Mouse (Mus musculus): ENCODE measurements around the gene Cenpe. TPM values are rescaled to one million over a fixed set of nuclear protein-coding genes. Genes with fewer than 3 reads are reported as not detected.
"Not testable (repeated sequence)": the region's sequence is repeated elsewhere in the genome, so short reads cannot be mapped to it uniquely, and the experiment has no call there.

Gene Cenpe
- 4.1 and 6.3 TPM in 2 replicates for polyA plus RNA-seq (2014; fragmentation: Nextera tagmentation; extraction: Ambion mirVana)

DNA sequence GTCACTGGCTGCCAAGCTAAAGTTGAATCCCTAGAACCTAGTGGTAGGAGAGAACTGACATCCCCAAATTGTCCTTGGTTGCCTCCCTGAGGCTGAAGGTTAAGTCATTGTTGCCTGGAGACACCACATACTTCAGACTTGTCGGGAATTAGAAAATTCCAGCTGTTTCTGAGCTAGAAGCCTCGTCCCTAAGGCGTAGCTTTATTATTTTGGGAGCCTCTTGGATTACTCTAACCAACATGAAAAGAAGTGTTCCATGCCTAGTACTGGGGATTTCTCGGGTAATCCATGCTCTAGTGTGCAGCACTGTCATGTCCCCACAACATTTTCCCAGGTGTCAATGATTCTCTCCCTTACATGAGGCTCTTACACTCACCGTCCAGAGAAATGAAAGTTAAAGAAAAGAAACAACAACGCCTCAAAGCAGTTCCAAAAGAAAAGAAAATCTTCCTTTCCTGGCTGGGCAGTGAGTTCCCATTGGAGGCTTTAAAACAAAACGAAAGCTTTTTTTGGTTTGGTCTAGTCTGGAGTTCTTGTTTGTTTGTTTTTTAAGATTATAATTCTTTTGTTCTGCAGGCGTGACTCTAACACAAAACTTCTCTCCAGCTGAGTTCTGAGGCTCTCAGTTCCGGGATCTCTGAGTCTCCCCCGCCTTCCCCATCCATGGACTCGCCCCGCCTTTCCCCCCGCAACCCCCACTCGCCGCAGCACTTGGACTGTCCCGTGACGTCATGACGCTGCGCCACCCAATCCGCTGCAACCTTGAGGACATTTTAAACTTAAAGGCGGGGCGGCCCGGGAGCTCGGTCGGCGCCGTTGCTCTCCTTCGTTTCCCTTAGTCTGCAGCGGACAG lies at the start of gene Cenpe:
Gene Cenpe, plus strand, starts transcription at position 733 of the 853 bp plus-strand sequence.
- Histone ChIP-seq H3K4me1 (replicated peaks; ENCODE audit: control insufficient read depth, insufficient read depth, low read length) (peaks cover 15% of the 10 kb centered on the region), H3K36me3 (replicated peaks; ENCODE audit: control insufficient read depth, insufficient read depth) (peaks cover 9% of the 10 kb centered on the region; the same call in 1 of the 2 replicates), H3K4me3 (replicated peaks; ENCODE audit: low read length) (peak within 1 kb of the TSS; percentile 80), H3K9ac (peak within 1 kb of the TSS; percentile 61), H3K27me3 (ENCODE audit: control insufficient read depth, insufficient read depth, low read length) (no peaks in the 10 kb centered on the region), H3K9me3 (ENCODE audit: control insufficient read depth, low read length) (no peaks in the 10 kb centered on the region), H3K4me2 (replicated peaks) (peak within 1 kb of the TSS; percentile 86), H3K27ac (no peak within 1 kb of the TSS)
- WGBS, result 6% methylated on average over 29 of the region's 29 CpGs
- DNase-seq (ENCODE audit: low spot score), result peak; percentile 93
- ATAC-seq (ENCODE audit: low FRiP score), result peak; percentile 97

DNA sequence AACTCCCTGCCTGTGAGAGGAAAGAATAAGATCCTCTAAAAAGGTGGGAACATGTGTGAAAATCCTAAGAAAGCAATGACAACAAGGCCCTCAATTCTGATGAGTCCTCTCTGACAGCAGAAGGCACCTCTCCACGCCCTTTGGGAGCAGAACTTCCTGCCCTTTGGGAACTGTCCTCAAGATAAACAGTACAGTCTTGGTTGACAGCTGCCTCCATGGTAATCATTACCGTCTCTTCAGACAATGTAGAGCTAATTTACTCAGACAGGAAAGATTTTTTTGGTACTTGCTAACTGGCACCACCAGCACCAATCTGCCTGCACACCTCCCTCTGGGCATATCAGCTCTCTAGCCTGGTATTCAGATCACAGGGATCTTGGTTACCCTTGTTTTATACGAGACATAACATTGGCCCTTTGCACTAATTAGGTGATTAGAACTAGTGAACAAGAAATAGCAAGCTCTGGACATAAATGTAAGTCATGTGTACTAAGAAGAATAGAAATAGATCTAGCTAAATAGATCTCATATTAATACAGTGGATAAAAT lies 40.4 kb upstream of the Cenpe start:
- Histone ChIP-seq H3K4me2 (replicated peaks) (no peak overlapping the region), H3K27ac (no peak overlapping the region), H3K36me3 (replicated peaks; ENCODE audit: control insufficient read depth, insufficient read depth) (no peaks in the 10 kb centered on the region), H3K27me3 (ENCODE audit: control insufficient read depth, insufficient read depth, low read length) (no peaks in the 10 kb centered on the region), H3K4me3 (replicated peaks; ENCODE audit: low read length) (no peak overlapping the region), H3K9ac (no peak overlapping the region), H3K9me3 (ENCODE audit: control insufficient read depth, low read length) (no peaks in the 10 kb centered on the region), H3K4me1 (replicated peaks; ENCODE audit: control insufficient read depth, insufficient read depth, low read length) (no peaks in the 10 kb centered on the region)
- DNase-seq (ENCODE audit: low spot score) (no peak), ATAC-seq (ENCODE audit: low FRiP score) (no peak)
- WGBS, result 48% methylated on average over 3 of the region's 3 CpGs

DNA sequence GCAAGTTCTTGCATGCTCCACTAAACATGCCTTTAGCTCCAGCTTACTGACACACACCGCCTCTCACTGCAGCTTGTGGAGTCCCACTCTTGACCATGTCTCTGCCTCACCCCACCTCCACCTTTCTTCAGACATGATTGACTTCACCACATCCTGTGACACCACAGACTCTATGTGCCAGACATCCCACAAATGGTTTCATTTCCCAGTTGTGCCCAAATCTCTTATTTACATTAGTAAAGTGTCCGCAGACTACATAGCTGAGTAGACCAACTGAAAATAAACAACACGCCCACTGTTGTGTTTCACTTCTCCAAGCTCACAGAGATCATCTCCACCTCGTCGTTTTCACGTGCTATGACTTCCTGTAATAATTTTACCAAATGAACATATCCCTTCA lies 20.5 kb upstream of the Cenpe start:
- Histone ChIP-seq H3K4me3 (replicated peaks; ENCODE audit: low read length) (no peak overlapping the region), H3K4me1 (replicated peaks; ENCODE audit: control insufficient read depth, insufficient read depth, low read length) (no peaks in the 10 kb centered on the region), H3K36me3 (replicated peaks; ENCODE audit: control insufficient read depth, insufficient read depth) (no peaks in the 10 kb centered on the region), H3K27ac (no peak overlapping the region), H3K4me2 (replicated peaks) (no peak overlapping the region), H3K27me3 (ENCODE audit: control insufficient read depth, insufficient read depth, low read length) (no peaks in the 10 kb centered on the region), H3K9me3 (ENCODE audit: control insufficient read depth, low read length) (no peaks in the 10 kb centered on the region), H3K9ac (no peak overlapping the region)
- DNase-seq (ENCODE audit: low spot score) (no peak), ATAC-seq (ENCODE audit: low FRiP score) (no peak)
- 89% methylated on average over 6 of the region's 6 CpGs for WGBS

DNA sequence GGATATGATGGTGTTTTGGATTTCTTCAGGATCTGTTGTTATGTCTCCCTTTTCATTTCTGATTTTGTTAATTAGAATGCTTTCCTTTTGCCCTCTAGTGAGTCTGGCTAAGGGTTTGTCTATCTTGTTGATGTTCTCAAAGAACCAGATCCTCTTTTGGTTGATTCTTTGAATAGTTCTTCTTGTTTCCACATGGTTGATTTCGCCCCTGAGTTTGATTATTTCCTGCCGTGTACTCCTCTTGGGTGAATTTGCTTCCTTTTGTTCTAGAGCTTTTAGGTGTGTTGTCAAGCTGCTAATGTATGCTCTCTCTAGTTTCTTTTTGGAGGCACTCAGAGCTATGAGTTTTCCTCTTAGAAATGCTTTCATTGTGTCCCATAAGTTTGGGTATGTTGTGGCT lies 14.3 kb upstream of the Cenpe start:
- not testable (repeated sequence) for H3K9me3 ChIP-seq (ENCODE audit: control insufficient read depth, low read length); H3K4me2 ChIP-seq (replicated peaks); H3K4me1 ChIP-seq (replicated peaks; ENCODE audit: control insufficient read depth, insufficient read depth, low read length); H3K9ac ChIP-seq; H3K4me3 ChIP-seq (replicated peaks; ENCODE audit: low read length); DNase-seq (ENCODE audit: low spot score); ATAC-seq (ENCODE audit: low FRiP score); H3K36me3 ChIP-seq (replicated peaks; ENCODE audit: control insufficient read depth, insufficient read depth); H3K27ac ChIP-seq; H3K27me3 ChIP-seq (ENCODE audit: control insufficient read depth, insufficient read depth, low read length)
- WGBS, result 58% methylated on average over 2 of the region's 2 CpGs

DNA sequence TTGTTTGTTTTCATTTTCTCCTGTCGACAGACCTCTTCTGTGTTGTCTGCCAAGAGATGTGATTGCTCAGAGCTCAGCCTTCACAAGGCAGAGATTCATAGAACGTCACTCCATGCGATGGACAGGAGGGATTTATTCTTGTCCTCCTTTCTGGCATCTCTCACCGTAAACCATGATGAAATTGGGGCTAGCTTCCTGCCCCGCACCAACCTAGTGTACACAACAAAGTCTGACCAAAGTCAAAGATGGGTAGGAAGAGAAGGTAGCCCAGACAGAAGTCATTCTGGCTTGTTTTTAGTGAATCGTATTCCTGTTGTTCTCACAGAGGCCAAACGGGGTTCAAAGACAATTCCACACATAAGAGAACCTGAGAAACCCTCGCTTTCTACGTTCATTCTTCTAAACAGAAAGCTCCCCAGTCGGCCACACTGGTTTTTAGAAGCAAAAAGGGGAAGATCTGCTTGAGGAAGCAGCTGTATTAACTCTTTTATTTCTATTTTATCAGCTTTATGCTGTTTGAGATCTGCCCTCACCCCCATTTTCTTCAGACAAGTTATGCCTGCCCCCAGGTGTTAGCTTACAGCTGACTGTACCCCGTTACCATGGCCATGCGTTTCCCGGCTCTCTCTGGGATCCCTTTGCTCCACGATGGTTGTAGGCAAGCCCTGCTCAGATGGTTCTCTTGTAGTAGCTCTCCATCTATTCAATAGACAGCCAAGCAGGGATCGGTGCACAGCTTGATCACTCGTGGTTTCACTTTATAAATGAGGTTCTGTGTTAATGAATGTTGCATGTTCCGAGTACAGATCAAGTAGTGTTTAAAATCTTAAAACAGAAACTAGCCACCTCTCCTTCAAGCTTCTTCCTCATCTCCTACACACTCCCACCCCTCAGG lies 11.7 kb upstream of the Cenpe start:
- Histone ChIP-seq H3K4me1 (replicated peaks; ENCODE audit: control insufficient read depth, insufficient read depth, low read length) (no peaks in the 10 kb centered on the region), H3K9me3 (ENCODE audit: control insufficient read depth, low read length) (no peaks in the 10 kb centered on the region), H3K27me3 (ENCODE audit: control insufficient read depth, insufficient read depth, low read length) (no peaks in the 10 kb centered on the region), H3K27ac (no peak overlapping the region), H3K9ac (no peak overlapping the region), H3K4me2 (replicated peaks) (no peak overlapping the region), H3K36me3 (replicated peaks; ENCODE audit: control insufficient read depth, insufficient read depth) (no peaks in the 10 kb centered on the region), H3K4me3 (replicated peaks; ENCODE audit: low read length) (no peak overlapping the region)
- 89% methylated on average over 17 of the region's 17 CpGs for WGBS
- no peak for ATAC-seq (ENCODE audit: low FRiP score)
- DNase-seq (ENCODE audit: low spot score), result no peak

DNA sequence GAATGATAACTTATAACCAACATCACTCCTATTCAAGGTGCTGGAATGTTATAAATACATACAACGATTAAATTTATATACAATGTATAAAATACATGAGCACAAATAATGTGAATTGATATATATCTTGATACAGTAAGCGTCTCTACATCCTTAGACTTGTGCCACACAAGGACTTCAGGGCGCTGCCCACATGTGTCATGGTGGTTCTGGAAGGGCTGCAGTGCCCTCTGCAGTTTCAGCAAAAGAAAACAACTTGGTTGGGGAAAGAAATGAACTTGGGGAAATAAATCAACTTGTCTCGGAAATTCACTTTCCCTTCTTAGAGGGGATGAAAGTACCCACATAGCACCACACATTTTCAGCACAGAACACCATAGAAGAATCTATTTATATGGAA lies 5.7 kb upstream of the Cenpe start:
- Histone ChIP-seq H3K27ac (no peak overlapping the region), H3K4me2 (replicated peaks) (no peak overlapping the region), H3K4me1 (replicated peaks; ENCODE audit: control insufficient read depth, insufficient read depth, low read length) (peaks cover 2% of the 10 kb centered on the region; the same call in 1 of the 2 replicates), H3K36me3 (replicated peaks; ENCODE audit: control insufficient read depth, insufficient read depth) (no peaks in the 10 kb centered on the region), H3K27me3 (ENCODE audit: control insufficient read depth, insufficient read depth, low read length) (no peaks in the 10 kb centered on the region), H3K9me3 (ENCODE audit: control insufficient read depth, low read length) (no peaks in the 10 kb centered on the region), H3K9ac (no peak overlapping the region), H3K4me3 (replicated peaks; ENCODE audit: low read length) (no peak overlapping the region)
- WGBS, result 46% methylated on average over 4 of the region's 4 CpGs
- DNase-seq (ENCODE audit: low spot score), result peak; percentile 73
- ATAC-seq (ENCODE audit: low FRiP score), result 0 out of 2 replicates have a peak, but pooled peaks have one; percentile 71

DNA sequence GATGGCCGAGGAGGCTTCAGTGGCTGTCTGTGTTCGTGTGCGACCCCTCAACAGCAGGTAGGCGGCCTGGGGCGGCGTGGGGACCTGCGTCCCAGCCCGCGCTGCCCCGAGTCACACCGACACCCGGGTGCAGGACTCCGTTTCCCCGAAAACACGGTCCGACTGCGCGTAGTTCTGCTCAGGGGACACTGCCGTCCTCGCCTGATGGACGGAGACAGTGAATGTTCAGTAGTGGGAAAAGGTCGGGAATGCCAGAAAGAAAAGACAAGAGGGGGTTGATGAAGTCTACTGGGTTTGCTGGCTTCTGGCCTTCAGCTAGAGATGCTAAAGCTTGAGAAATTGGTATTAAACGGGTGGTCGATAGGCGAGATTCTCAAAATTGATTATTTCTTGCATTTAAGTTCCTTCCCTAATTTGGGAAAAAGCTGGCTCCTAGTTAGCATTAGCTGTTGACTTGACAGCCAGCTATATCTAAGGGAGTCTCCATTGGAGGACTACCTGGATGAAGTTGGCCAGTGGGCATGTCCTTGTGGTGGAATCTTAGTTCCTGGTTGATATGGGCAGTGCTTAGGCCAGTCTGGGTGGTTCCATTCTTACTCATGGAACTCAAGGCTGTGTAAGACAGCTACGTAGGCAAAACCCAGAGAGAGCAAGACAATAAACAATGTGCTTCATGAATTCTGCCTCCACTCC lies 467 bp downstream of the Cenpe start:
- Histone ChIP-seq H3K27ac (no peak overlapping the region), H3K4me3 (replicated peaks; ENCODE audit: low read length) (peak overlapping the region; percentile 80), H3K27me3 (ENCODE audit: control insufficient read depth, insufficient read depth, low read length) (no peaks in the 10 kb centered on the region), H3K4me1 (replicated peaks; ENCODE audit: control insufficient read depth, insufficient read depth, low read length) (peaks cover 15% of the 10 kb centered on the region), H3K9me3 (ENCODE audit: control insufficient read depth, low read length) (no peaks in the 10 kb centered on the region), H3K36me3 (replicated peaks; ENCODE audit: control insufficient read depth, insufficient read depth) (peaks cover 9% of the 10 kb centered on the region; the same call in 1 of the 2 replicates), H3K9ac (peak overlapping the region; percentile 61), H3K4me2 (replicated peaks) (peak overlapping the region; percentile 86)
- under 1% methylated on average over 26 of the region's 26 CpGs for WGBS
- ATAC-seq (ENCODE audit: low FRiP score) (no peak), DNase-seq (ENCODE audit: low spot score) (no peak)

DNA sequence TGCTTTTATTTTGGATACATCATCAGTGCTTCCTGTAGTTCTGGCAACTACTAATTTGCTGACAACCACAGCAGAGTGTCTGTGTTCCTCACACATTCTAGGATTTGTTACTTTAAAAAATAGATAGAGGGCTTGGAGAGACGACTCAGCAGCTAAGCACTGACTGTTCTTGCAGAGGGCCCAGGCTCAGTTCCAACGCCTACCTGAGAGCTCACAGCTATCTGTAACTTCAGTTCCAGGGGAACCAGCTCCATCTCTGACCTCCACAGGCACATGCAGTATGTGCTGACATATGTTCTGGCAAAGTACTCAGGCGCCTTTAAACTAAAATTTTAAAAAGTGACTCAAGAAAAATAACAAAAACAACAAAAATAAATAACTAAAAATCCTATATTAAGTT lies 19.7 kb downstream of the Cenpe start:
- no peak for ATAC-seq (ENCODE audit: low FRiP score)
- 86% methylated on average over 3 of the region's 3 CpGs for WGBS

More for the DNA sequence above, 19.7 kb downstream of the Cenpe start:
- no peaks in the 10 kb centered on the region for H3K9me3 ChIP-seq (ENCODE audit: control insufficient read depth, low read length)
- no peaks in the 10 kb centered on the region for H3K4me1 ChIP-seq (replicated peaks; ENCODE audit: control insufficient read depth, insufficient read depth, low read length)
- DNase-seq (ENCODE audit: low spot score), result no peak
- H3K27ac ChIP-seq, result no peak overlapping the region
- H3K36me3 ChIP-seq (replicated peaks; ENCODE audit: control insufficient read depth, insufficient read depth), result peaks cover 37% of the 10 kb centered on the region
- H3K4me2 ChIP-seq (replicated peaks), result no peak overlapping the region
- H3K4me3 ChIP-seq (replicated peaks; ENCODE audit: low read length), result no peak overlapping the region
- H3K9ac ChIP-seq, result no peak overlapping the region
- no peaks in the 10 kb centered on the region for H3K27me3 ChIP-seq (ENCODE audit: control insufficient read depth, insufficient read depth, low read length)

Data from hindbrain, embryonic 14.5 days (tissue).